Mouse (Mus musculus): Measurements from ENCODE around the gene Fgfr2.
A peak's percentile ranks its signal among the peaks of the same experiment; 100 is the strongest.

The Fgfr2 gene

DNA sequence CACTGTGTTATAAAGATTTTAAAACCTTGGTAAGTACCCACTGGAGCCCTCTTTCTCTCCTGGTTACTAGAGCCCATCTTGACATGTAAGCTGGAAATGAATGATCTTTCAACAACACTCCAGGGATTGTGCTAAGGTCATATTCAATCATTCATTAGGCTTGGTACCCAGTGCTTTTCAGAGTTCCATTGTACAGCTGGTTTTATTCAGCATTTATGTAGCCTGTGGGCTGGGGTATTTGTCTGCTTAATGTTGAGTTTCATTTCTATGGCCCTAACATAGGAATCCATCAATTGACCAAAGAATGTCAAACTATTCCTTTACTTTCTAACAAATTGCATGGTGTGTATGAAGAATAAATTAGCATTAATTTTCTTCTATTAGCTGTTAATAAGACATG, 299.3 kb downstream of the Fgfr2 start:
- no peak for DNase-seq (ENCODE audit: low read depth)

DNA sequence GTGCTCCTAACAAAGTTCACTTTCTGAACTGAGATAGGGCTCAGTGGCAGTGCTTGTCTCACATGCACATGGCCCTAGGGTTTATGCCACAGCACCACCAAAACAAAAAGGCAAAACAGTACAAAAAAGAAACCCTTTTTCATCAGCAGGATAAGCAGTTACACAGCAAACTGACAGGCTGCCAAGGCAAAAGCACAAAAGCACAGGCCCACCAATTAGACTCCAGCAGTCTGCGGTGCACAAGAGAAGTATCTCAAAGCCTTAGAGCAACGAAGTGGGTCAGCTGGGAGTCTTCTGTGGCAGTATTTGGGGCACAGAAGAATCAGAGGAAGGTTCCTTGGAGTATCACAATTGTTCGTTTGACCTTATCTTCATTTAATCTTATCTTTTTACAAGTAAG, 302.5 kb downstream of the Fgfr2 start:
- DNase-seq (ENCODE audit: low read depth), result no peak

DNA sequence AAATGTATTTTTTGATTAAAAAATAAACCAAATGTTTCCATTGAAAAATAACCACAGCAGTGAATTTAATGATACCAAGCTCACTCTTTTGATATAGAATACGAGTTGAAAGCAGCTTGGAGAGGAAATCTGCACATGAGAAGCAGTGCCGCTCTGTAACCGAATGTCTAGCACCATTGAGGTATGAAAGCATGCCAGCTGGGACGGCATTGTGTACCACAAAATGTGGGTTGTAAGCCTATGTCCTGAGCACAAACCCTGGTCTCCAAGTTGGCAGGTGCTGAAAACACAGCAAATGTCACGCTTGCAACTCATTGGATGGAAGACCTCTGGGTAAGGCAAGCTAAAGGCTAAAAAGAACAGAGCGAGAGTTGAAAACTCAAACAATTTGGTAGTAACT, 306.1 kb downstream of the Fgfr2 start:
- no peak for DNase-seq (ENCODE audit: low read depth)

DNA sequence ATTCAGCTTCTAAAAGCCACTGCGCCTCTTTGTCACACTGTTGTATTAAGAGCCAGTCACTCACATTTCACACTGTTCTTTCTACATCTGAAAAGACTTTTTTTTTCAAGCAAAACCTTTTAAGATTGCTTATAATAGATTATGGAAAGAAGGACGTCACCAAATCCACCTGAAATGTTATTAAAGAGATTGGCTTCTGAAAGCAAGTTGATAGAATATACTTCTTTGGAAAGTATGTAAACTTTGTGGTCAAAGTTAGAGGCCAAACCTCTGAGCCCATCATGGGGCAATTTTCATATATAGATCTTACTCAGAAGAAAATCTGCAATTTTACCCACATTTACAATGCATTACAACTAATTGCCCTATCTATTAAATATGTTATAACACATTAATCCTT, 306.6 kb downstream of the Fgfr2 start:
- DNase-seq (ENCODE audit: low read depth), result no peak

DNA sequence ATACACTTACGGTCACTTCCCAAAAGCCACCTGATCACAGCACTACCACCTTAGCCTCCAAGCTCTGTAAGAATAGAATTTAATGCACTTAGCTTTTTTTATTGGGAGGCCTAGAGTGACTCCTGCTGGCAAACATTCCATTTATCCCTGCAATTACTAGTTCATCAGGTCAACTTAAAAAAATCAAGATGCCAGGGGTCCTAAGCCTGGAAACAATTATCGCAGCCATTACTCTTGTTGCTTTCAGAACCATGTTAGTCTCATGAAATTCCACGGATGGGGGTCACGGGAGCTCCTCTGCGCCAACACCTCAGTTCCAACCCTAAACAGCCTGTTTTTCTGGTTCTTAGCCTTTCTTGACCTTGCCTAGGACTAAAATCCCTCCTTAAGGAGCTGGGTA, 308.1 kb downstream of the Fgfr2 start:
- DNase-seq (ENCODE audit: low read depth), result no peak

DNA sequence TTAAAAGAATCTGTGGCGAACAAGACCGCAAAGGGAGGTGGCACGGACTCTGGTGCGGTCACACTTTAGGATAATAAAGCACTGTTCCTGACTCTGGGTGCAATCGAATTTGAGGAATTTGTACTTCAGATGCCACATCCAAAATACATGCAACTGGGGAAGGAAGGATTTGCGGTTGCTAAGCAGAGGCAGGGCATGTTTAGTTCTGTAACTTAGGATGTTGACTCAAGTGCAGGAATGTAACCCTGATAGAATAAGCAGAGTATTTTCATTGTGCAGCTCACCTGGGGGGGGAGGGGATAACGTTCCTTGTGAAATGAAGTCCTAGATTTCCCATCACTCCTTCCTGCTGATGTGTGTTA, 309.1 kb downstream of the Fgfr2 start:
- no peak for DNase-seq (ENCODE audit: low read depth)

DNA sequence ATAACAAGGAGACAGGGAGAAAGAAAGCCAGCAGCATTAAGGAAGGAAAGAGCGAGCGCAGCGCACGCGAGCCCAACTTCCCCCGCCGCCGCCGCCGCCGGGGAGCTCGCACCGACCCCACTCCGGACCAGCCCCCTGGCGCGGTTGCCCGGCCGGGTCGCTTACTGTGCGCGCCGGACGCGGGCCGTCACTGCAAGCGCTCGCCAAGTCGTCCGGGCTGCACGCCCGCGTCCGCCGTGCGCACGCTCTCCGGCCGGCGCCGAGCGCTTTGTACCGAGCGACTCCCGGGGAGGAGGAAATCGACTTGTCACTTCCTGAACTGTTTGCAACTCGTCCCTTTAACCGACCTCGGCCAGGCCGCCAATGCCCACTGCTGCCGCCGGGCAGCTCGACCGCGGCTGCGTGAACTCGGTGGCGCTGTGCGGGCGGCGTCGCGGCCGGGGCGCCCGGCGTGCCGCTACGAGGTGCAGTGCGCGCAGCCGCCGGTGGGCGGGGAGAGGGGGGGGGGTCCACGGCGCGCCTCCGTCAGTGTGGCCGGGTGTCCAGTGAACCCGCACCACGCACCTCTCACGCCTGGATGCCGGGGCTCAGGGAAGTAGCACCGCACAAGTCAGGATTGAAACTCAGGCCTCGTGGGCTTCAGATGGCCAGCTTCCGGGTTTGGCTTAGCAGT, 309.6 kb downstream of the Fgfr2 start, which contains the start of gene Fam53b:
Gene Fam53b (minus strand): TSS at position 471 of the 673 bp plus-strand sequence.
- no peak for DNase-seq (ENCODE audit: low read depth)

DNA sequence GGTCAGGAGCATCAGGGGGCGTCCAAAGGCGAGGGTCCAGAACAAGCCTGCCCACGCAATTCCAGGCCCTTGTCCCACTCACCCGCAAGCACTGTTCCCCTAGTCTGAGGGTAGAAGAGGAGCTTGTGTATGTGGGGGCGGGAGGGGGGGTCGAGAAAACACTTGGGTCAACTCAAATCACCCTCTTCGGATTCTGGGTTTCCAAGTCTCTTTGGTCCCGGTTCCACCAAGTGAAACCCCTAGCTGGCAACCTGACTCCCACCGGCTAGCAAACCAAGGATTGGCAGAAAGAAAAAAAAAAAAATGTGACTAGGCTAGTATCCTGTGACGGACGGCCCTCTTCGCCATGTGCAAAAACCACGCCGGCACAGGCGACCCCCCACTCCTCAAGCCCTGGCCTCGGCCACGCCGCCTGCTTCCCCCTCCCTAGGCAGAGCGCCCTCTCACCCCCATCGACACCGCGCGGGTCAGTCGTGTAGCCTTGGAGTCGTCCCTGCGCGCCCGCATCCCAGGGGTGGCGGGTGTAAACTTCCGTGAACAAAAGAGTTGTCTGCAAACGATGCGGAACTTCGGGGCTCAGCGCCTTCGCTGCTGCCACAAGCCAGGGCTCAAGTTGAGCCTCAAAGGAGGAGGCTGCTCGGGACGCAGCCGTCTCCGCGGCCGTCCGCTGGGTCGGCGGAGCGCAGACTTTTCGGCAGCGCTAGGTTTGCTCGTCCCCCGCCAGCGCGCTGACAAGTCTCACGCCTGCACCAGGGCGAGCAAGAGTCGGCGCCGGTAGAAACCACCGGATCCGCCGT, 310.3 kb downstream of the Fgfr2 start:
- no peak for DNase-seq (ENCODE audit: low read depth)

DNA sequence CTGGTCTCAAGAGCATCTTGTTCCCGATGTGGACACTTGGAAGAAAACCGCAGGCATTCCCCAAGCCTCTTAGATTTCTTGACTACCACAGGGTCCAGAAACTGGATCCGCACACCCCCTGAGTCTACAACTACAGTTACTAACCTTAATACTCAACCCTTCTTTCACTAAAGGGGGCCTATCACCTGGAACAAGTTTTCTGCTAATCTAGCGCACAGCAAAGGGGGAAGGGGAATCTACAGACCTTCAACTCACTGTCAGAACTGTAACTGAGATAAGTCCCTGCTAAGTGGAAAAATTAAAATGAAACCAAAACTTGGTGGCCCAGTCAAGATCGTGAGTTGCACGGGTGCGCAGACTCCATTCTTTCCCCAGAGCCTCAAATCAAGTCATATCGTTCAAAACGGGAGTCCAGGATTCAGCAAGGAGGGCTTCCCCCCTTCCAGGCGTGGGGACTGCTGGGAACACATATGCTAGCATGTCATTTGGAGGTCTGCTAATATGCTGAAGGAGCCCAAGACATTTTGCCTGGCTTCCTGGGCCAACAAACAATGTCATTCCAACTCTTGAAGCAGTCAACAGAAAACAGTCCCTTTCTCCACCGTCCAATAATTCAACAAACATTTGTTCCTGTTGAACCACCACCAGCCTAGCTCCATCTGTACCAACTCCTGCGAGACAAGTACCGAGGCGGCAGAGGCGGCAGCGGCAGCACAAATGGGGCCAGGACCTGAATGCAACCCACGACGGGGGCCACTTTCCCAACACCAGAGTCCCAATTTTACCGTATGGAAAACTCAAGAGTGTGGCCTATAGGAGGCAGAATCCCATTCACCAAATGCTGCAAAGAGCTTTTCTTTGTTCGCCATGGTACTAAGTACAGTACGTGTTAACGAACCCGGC, 311.2 kb downstream of the Fgfr2 start:
- no peak for DNase-seq (ENCODE audit: low read depth)

DNA sequence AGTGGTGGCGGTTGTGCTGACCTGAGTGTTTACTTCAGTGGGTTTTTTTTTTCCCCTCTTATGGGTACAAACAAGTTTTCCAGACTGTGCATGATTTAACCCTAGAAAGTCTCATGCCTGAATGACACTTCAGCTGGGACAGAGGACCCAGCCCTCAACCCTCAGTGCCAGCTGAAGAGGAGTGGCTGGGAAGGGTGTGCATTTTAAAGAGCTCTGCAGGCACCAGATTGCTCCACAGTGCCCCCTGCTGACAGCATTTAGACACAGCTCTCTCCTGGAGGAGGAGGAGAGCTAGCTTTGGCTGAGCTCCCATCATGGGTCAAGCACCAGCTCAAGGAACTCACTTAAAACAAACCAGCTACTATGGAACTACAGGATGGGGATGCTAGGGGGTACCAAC, 312.3 kb downstream of the Fgfr2 start:
- DNase-seq (ENCODE audit: low read depth), result peak; percentile 87

DNA sequence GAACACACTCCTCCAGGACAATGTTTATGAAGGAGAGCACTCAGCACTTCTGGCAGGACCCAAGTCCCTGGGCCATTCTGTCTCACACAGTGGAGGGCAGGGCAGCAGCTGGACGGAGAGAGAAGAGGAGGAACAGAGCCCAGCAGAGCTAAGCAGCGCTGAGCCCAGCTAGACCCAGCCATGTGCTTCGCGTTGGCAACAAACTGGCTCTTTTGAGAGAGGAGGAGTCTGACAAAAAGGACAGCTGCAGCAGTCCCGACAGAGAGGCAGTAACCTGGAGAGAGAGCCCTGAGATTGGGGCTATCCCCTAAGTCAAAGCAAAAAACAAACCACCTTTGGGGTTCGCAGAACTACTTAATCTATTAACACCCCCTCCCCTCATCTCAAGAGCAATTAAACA, 312.8 kb downstream of the Fgfr2 start:
- DNase-seq (ENCODE audit: low read depth), result no peak

DNA sequence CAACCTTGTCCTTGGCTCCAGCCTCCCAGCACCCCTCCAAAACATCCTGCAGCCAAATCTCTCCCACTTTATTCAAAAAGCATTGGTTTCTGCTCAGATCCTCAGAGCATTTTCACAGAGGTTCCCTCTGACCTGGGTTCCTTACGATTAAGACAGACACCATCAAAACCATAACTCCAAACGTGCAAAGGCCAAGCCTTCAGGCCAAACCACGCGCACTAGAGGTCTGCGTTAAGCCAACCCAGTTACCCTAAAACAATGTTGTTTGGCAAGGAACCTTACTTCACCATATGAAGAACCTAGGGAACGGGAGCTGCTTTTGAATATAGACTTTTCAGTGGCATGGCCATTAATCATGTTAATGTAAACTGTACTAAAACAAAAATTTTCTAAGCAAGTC, 313.4 kb downstream of the Fgfr2 start:
- DNase-seq (ENCODE audit: low read depth), result no peak

DNA sequence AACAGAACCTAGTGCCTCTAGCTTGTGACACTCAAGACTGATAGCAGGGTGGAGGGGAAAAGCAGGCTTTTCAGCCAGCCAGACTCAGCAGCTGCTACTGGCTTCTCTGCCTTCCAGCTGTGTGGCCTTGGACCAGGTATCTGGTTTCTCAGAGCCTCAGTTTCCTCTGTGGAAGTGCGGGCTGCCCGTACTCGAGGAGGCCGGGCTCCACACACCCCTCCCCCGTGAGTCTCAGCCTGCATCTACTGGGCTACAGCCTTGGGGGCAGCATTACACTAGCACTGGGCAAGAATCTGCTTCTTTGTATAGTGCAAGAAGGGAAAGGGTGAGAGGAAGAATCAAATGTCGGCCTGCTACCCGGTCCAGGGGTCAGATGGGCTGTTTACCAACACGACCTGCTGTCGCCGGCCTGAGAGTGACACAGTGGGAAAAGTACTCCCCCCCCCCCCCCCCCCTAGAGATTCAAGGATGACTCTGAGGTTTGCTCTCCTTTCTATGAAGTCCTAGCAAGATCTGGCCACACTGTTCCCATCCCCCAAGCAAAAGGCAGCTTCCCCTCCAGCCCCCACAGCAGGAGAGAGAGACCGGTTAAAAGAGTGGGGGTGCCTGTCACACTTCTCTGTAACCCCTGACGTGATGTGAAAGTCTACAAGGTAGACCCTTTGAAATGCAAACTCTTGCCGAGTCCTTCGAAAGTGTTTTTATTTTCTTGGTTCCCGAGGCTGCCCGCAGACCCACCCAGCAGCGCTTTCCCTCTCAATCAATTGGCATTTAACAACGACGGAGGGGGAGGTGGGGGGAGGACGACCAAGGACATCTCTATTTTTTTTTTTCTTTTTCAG, 314.1 kb downstream of the Fgfr2 start:
- DNase-seq (ENCODE audit: low read depth), result no peak

DNA sequence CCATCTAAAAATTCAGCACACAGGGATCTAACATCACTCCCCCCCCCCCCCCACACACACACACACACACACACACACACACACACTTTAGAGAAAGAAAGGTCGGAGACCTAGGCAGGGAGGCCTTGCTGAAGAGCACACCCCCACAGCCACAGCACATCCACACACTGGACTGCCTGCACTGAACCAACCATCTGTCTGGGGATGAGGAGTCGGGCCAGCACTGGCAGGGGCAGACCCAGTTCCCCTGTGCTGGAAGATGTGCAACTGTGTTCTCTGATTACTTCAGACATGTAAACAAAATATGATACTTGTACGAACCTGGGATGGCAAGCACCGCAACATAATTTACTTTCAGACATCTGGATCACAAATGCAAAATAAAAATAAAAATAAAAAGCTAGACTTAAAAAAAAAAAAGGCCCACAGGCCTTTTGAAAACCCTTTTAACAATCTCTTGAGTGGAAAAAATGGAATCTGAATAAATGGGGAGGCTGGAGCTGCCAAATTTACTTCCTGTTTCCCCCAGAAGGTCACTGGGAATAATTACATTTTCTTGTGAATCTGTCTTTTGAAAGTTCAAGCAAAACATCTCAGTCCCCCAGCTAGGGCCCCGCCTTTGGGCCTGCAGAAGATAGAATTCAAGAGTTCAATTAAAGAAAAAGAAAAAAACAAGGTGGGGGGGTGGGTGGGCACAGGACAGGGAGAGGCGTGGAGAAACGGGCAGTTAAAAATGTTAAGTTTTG, 314.9 kb downstream of the Fgfr2 start:
- DNase-seq (ENCODE audit: low read depth), result no peak

DNA sequence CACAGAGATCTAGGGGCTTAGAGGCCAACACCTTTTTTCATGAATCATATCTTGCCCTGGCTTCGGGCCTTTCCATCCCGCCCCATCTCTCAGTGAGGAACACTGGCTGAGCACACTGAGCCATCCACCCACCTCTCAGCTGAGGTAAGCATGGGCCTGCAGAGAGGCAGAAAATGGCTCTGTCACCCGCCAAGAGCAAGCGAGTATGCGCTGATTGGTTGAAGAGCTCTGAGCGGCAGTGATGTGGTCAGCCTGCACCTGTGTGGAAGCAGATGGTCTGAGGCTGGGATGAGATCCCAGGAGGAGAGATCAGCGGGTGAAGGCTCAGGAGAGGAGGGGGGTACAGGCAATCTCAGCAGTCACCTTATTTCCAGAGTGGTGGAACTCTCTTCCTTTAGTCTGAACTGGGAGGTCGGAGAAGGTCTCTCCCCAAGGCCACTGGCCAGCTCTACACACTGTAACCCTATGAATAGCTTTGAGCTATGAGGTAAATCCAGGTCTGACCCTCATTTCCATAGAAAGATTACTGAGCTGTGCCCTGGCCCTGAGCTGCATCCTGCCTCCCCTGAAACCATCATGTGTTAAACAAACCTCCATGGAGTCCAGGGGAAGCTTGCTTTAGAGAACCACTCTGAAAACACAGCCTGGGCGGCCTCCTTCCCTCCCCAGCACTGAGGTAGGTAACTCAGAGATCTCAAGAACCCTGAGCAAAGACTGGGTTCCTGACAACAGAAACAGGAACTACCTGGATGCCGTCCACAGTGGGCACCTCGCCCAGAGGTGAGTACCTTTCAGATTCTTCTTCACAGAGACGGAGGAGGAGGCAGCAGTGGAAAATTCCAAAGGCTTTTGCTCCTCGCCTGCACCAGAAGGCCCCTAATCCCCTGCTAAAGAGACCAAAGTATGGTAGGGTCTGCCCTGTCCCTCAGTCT, 316.0 kb downstream of the Fgfr2 start:
- DNase-seq (ENCODE audit: low read depth), result no peak

DNA sequence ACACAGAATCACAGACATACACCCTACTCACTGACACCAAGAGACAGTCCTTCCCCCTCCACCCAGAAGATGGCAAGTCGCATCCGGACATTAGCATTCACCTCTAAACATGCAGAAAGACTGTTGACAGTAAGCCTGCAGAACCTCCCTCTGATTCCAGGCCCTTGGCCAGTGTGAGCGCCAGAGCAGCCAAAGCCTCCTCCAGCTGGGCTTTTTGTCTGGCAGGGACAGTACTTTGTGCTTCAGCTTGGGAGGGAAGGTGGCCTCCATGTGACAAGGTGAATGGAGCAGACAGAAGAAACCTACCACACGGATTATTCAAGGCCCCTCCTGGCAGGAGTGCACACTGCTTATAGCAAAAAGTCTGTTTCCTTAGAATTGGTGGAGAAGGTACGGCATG, 316.9 kb downstream of the Fgfr2 start:
- DNase-seq (ENCODE audit: low read depth), result no peak

DNA sequence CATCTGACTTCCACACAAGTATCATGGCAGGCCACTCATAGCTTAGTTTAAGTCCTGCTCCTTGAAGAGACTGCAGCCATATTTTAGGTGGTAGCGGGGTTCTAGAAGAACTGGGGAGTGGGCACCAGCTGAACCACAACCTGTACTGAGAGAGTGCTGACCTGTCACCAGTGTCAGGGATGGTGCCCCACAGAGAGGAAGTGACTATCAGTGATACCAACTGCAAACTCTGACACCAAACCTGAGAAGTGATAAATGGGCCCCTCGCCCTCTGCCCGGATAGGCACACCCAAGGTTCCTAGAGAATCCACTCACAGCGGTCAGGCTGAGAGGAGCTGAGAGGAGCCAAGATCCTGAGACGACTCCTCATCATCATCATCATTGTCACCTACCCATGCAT, 318.2 kb downstream of the Fgfr2 start:
- DNase-seq (ENCODE audit: low read depth), result no peak

DNA sequence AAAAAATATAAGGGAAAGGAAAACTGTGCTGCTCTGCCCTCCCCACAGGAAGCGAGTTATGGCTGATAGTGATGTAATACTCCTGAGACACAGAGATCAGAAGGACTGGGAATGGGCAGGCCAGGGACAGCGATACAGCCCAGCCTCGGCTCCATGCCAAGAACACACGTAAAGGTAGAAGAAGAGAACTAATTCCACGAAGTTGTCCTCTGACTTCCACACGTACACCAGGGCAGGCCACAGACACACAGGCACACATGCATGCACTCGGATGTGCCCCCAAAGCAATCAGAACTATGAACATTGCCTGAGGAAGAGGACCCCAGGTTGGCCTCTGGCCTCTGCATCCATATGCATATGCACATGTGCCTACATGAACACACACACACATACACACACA, 318.7 kb downstream of the Fgfr2 start:
- DNase-seq (ENCODE audit: low read depth), result no peak

DNA sequence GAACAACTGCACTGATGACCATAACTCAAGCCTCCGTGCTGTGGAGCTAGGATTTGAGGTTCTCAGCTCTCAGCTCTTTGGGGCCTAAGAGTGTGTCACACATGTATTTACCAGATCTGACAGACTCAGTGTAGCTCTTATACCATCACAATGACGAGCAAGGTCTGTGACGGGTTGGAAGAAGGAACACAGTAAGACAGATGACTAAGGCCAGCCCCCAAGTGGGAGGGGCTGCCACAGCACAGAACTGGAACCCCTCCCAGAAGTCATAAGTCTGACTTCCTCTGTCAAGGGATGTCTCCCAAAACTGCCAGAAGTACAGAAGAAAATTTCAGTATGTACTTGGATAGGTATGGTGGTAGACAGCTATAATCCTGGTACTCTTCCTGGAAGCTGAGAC, 319.2 kb downstream of the Fgfr2 start:
- no peak for DNase-seq (ENCODE audit: low read depth)

DNA sequence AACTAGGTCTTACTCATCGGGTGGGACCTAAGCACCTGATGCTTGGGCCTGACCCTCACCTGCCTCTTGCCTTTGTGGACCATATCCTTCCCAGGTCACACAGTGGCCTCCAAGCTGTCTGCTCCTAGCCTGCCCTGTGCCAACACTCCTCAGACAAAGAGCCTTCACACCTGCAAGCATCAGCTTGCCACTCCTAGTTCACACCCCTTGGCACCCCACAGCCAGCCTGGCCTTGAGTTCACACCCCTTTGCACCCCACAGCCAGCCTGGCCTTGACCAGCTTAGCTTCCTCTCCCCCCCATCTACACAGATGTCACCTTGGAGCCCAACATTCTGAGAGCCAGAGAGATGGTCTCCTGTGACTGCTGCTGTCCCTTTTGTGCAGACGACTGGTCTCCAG, 319.8 kb downstream of the Fgfr2 start:
- no peak for DNase-seq (ENCODE audit: low read depth)

Measured in fibroblast of lung, adult 2 months (primary cell).